Mouse (Mus musculus) lung, postnatal 0 days (tissue): ENCODE measurements around the gene Lef1.

Experiments
- CTCF ChIP-seq: IDR thresholded peaks from 2 replicates; pipeline ENCODE4 v1.5.1; 2016; ENCODE audit warnings: antibody characterized with exemption, mild to moderate bottlenecking
- EP300 ChIP-seq: IDR thresholded peaks from 2 replicates; pipeline ENCODE4 v1.6.1; 2016; ENCODE audit warnings: antibody characterized with exemption, mild to moderate bottlenecking, control low read depth

- no peak for TF ChIP-seq CTCF
- TF ChIP-seq EP300, result no peak
These were observed 148.7 kb downstream of the Lef1 start for GRCm38 (mm10) chr3:131258921-131259320.
